Mouse (Mus musculus): Measurements from ENCODE around the gene Mfsd13b.
A peak's percentile ranks its signal among the peaks of the same experiment; 100 is the strongest.

GRCm38 (mm10) chr7:121033856-121034652 lies 51.7 kb downstream of the Mfsd13b start, which contains the start of gene Mettl9:
- TF ChIP-seq ZC3H11A (IDR thresholded peaks at IDR 0.05; ENCODE audit: borderline replicate concordance, low read depth, low read length) (no peak), CHD2 (IDR thresholded peaks at IDR 0.05; ENCODE audit: low read depth, low read length) (peak; percentile 61; the same call in 1 of the 2 replicates), MAFK (IDR thresholded peaks at IDR 0.05; ENCODE audit: insufficient read depth, low read depth, low read length) (no peak), ZNF384 (IDR thresholded peaks at IDR 0.05; ENCODE audit: low read depth, low read length) (no peak)

Data from ES-E14 (cell line).